Mouse (Mus musculus): ENCODE results near the gene Lep.

The Lep gene

DNA sequence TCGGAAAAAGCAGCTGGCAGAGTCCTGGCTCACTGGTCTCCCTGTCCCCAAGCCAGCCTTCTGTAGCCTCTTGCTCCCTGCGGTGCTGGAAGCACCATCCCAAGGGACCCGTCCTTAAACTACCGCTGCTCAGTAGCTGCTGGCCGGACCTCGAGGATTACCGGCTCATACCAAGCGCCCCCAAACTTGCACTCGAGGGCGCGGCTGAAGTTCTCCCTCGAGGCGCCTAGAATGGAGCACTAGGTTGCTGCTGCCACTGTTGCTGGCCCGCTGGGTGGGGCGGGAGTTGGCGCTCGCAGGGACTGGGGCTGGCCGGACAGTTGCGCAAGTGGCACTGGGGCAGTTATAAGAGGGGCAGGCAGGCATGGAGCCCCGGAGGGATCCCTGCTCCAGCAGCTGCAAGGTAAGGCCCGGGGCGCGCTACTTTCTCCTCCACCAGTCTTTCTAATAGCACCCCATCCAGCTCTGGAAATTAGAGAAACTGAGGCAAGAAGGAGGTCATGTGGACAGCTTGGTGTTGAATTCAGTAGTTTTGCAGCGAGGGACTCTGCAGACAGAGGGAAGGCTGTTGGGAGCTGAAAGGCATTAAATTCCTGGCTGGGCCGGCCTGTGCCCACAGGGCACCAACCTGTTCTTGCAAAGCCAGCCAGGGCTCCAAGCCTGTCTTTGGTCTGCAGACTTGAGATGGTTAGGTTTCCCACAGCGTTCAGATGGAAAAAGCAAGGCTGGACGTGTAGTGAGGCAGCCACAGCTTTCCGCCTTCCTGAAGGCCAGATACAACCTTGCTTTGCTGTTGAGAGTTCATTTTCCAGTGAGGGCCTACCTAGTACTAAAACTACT lies at the start of gene Lep:
Gene Lep (plus strand): TSS at position 375 of the 840 bp plus-strand sequence.
- peak; percentile 21 for DNase-seq (ENCODE audit: low spot score)

DNA sequence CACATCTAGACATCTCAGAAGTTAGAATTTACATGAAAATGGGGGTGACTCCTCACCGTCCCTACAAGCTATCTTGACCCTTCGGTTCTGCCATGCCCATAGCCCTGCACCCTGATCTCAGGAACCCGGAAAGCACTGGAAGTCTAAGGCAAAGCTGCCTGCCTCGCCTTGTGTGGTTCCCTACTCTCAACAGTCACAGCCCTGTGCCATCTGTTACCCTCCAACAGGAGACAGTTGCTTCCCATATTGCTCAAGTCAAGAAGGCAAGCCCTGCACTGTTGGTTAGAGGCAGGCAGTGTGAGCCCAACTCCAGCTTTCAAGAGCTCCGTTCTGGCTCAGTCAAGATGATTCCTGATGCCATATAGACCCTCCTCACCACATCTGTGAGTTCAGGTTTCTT lies 48.4 kb upstream of the Lep start:
- no peak for DNase-seq (ENCODE audit: low spot score)

GRCm38 (mm10) chr6:29013216-29013615 lies 46.8 kb upstream of the Lep start:
- DNase-seq (ENCODE audit: low spot score), result no peak

- DNase-seq (ENCODE audit: low spot score), result no peak
These were observed 43.1 kb upstream of the Lep start for GRCm38 (mm10) chr6:29016891-29017412.

GRCm38 (mm10) chr6:29019756-29020720 lies 40.0 kb upstream of the Lep start:
- DNase-seq (ENCODE audit: low spot score), result no peak

DNA sequence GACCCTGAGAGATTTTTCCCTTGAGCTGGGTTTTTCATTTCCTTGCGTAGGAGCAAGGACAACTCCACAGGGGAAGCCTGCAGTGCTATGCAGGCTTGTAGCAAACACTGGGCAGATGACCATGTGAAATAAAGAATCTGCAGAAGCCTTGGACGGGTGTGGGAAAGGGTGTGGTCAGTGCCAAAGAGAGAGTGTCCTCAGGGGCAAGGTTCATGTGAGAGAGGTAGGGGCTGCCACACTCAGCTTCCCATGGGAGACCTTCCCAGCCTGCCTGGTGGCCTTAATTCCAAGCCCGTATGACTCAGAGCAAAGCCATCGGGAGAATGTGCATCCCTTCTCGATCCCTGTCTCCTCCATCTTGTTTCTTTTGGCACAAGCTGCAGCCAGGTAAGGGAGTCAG lies 39.1 kb upstream of the Lep start:
- no peak for DNase-seq (ENCODE audit: low spot score)

DNA sequence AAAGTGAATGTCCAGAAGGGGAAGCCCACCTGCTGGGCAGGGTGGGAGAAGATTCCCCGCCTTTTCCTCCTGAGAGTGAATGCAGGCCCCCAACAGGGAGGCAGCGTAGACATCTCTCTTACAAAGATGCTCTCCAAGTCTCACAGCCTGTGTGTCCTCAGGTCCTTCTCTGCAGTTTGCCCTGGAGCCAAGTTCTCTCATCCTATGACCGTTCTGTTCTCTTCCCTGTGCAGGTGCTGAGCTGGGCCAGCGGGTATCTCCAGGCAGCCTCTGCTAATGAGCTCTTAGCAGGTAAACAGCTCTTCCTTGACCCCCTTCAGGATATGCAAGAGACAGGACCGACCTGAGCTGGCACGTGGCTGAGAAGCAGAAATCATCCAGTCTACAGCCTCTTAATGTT lies 38.5 kb upstream of the Lep start:
- DNase-seq (ENCODE audit: low spot score), result no peak

- DNase-seq (ENCODE audit: low spot score), result no peak
These were observed 37.9 kb upstream of the Lep start for GRCm38 (mm10) chr6:29022115-29022514.

DNA sequence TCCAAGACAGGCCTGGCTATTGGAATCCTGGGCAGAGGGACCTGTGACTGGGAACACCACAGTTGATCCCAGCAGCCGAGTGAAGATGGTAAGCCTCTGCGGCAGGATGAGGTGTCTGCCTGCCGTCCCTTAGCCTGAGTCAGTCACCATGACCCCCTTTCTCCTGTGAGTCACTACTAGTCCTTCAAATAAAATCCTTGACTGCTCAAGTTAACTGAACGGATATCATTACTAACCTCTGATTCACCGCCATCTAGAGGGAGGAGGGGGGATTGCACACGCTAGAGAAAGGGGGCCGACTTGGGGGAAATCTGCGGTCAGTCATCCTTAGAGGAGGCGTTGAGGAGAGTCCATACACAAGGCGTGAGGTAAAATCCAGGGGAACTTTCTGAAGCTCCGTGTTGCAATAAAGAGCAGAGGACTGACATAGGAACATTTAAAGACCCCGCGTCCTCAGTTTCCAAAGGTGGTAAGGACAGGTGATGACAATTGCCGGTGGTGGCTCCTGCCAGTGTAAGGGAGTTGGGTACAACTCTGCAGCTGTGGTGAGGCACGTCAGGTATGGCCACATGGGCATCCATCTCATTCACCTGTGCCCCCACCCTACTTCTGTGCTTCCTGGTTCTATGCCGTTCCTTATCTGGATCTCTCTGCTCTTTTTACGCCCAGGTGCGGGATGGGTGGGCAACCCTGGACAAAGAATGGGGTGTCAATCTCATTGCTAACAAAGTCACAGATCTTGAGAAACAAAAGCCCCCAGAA lies 36.6 kb upstream of the Lep start:
- DNase-seq (ENCODE audit: low spot score), result peak; percentile 52

DNA sequence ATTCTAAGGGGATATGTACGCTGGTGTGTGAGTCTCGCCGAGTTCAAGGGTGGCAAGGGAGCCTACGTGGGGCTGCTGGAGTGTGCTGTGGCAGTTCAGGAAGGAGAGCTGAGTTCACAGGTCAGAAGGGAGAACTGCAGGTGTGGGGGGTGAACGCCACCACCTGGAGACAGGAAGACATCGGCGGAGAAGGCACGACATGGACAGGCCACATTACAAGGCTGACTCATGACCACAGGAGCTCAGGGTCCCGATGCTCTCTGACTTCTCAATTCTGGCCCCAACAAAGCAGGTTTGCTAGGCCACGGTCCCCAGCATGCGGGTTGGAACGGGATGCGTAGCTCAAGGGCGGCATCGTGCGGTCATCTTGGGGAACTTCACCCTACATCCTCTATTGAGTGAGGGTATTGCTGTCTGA lies 36.0 kb upstream of the Lep start:
- DNase-seq (ENCODE audit: low spot score), result peak; percentile 76

- no peak for DNase-seq (ENCODE audit: low spot score)
These were observed 34.1 kb upstream of the Lep start for GRCm38 (mm10) chr6:29025796-29026482.

DNA sequence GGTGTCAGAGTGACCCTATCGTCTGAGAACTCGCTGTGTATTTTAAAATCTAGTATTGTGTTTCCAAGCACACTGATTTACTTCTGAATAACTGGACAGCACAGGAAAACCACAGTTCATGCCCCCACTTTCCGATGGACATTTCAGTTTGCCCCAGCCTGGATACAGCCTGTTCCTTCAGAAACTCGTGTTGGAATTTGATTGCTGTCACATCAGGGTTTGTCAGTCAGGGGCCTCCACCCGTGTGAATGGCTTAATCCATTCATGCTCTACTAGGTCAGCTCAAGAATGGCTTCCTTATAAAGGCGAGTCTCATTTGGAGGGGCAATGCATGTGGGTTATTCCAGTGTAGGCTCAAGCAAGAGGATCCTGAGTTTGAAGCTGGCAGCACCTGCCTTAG lies 33.3 kb upstream of the Lep start:
- no peak for DNase-seq (ENCODE audit: low spot score)

GRCm38 (mm10) chr6:29028129-29028528 lies 31.9 kb upstream of the Lep start:
- DNase-seq (ENCODE audit: low spot score), result no peak

- DNase-seq (ENCODE audit: low spot score), result no peak
These were observed 30.5 kb upstream of the Lep start for GRCm38 (mm10) chr6:29029521-29029920.

DNA sequence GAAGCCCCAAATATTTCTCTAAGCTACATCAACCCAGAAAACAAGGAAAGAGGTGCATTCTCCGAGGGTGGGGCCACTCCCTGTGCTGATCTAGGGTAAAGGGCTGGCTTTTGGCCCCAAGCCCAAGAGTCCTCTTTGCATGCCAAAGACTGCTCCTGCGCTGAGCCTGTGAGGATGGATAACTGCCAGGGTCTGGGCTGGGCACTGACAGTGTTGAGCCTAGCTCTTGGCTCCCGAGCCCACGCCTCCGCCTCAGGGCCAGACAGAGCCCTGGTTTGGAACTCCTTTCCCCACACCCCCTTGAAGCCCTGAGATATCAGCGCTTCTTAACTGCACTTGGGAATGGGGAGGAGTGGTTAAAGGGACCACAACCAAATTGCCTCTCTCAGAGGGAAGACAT lies 28.8 kb upstream of the Lep start:
- peak; percentile 82 for DNase-seq (ENCODE audit: low spot score)

DNA sequence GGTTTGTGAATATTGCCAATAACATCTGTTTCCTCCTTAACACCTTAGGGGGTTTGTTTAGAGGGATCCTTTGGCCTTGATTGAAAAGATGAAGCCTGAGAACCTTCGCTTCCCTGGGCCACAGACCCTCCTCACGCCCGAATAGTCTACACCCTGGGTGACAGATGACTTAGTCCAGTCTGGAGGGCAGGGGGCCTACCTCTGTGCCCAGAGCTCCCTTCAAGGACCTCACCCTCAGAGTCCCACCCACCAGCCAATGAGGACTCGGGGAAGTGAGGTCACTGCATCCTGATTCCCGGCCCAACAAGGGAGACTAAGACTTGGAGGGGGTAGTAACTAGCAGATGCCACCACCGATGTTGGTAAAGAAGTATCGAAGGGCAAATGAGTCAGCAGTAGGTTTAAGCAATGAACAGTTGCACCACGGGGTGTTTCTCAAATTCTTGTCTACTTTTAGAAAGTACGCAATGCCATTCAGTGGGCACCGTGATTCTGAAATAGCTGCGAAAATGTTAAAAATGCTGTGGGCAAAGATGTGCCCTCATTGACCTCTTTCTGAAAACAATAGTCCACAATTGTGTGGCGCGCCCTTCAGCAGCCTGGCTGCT lies 28.2 kb upstream of the Lep start:
- no peak for DNase-seq (ENCODE audit: low spot score)

- DNase-seq (ENCODE audit: low spot score), result no peak
These were observed 27.6 kb upstream of the Lep start for GRCm38 (mm10) chr6:29032411-29032810.

DNA sequence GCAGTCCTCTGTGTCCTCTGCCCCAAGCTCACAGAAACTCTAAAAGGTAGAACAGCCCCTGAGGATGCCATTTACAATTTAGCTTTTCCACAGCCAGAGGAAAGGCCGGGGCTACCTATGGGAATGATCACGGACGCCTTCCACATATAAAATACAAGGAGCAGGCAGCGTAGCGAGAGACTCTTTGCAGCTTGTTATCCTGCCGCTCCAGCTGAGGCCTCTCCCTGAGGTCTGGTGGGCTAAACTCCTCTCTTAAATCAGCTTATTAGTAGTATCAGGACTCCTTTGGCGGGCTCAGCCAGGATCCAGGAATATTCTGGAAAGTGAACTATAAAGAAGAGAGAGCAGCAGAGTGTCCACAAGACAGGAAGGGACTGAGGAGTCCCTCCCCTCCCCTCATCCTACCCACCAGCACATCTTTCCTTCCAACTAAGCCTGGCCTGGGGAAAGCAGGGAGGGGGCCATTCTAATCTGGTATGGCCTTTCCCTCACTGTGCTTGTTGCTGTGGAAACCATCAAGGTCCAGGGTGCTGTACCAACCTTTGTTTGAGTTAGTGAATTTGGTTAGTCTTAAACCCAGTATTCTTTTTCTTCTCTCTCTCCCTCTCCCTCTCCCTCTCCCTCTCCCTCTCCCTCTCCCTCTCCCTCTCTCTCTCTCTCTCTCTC lies 25.9 kb upstream of the Lep start:
- no peak for DNase-seq (ENCODE audit: low spot score)

DNA sequence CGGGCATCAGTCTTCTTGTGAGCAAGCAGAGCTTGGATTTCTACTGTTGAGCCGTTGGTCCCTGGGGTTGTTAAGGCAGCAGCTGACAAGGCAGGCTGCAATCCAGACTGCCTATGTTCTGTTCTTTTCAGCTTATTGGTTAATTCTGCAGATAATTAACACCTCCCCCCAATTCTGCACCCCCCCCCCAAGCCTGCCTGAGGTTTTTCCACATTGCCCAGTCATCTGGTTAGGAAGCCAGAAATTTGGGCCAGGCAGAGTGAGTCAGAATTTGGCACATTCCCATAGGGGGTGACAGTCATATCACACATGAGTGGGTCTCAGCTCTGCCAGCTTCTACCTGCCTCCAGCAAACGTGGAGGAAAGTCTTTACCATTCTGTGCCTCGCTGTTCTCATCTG lies 23.3 kb upstream of the Lep start:
- DNase-seq (ENCODE audit: low spot score), result no peak

DNA sequence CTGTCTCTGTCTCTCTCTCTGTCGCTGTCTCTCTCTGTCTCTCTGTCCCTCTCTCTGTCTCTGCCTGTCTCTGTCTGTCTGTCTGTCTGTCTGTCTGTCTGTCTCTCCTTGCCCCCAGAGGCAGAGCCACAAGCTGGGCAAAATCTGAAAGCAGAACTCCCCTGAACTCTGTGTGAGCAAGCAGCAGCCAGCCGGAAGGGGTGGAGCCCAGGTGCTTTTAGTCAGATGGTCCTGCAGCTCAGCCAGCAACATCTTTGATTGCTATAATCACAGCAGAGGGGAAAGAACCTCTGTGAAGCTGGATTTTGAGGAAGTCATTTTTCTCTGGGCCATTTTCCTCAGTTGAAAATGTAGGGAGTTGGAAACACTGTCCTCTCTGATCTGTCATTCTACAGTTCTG lies 19.8 kb upstream of the Lep start:
- DNase-seq (ENCODE audit: low spot score), result no peak
